Mouse (Mus musculus): ENCODE data around the gene Pcyt2.

- TF ChIP-seq KAT2A (conservative IDR thresholded peaks at IDR 0.05; ENCODE audit: low read depth, low read length) (no peak), POLR2AphosphoS2 (IDR thresholded peaks at IDR 0.05; ENCODE audit: low read length) (no peak), MEF2A (IDR thresholded peaks at IDR 0.05; ENCODE audit: extremely low read depth, insufficient replicate concordance, low read depth, low read length, poor library complexity, severe bottlenecking) (no peak), CHD1 (IDR thresholded peaks at IDR 0.05; ENCODE audit: low read depth, low read length) (no peak), ELF1 (IDR thresholded peaks at IDR 0.05; ENCODE audit: low read depth, low read length) (no peak)
These were observed 37.0 kb upstream of the Pcyt2 start for GRCm38 (mm10) chr11:120654741-120655140.

Measured in MEL (cell line).